Mouse (Mus musculus) hindbrain, postnatal 0 days (tissue): ENCODE results near the gene Ppp4r4. TPM values are rescaled to one million over a fixed set of nuclear protein-coding genes. Genes with fewer than 3 reads are reported as not detected.
"Not testable (repeated sequence)": the region's sequence is repeated elsewhere in the genome, so short reads cannot be mapped to it uniquely, and the experiment has no call there.

ENCODE experiments used
- ATAC-seq: fragments of 200-750 bp; cut with Nextera tagmentation; 2 replicates; pipeline ENCODE4 v1.8.0; 2017; ENCODE audit warnings: mild to moderate bottlenecking, moderate TSS enrichment, moderate library complexity
- DNase-seq: peaks from one replicate; pipeline ENCODE4 v3.0.0-alpha.2; 2015; ENCODE audit warnings: low spot score
- H3K27ac ChIP-seq: fragments of 300-500 bp; sonication (generic); 2 replicates; pipeline ENCODE4 v1.5.1; 2014; ENCODE audit warnings: mild to moderate bottlenecking
- H3K27me3 ChIP-seq: fragments of 300-500 bp; sonication (generic); 2 replicates; pipeline ENCODE4 v1.6.1; 2014; ENCODE audit warnings: low read length, mixed read lengths; ENCODE audit not compliant: insufficient read depth
- H3K36me3 ChIP-seq: fragments of 300-500 bp; sonication (generic); 2 replicates; pipeline ENCODE4 v1.6.1; 2014; ENCODE audit warnings: low read length, mixed read lengths; ENCODE audit not compliant: insufficient read depth
- H3K4me1 ChIP-seq: fragments of 300-500 bp; sonication (generic); 2 replicates; pipeline ENCODE4 v1.6.1; 2014; ENCODE audit warnings: antibody characterized with exemption, low read length, mixed read lengths; ENCODE audit not compliant: insufficient read depth
- H3K4me2 ChIP-seq: fragments of 300-500 bp; sonication (generic); 2 replicates; pipeline ENCODE4 v1.6.1; 2014; ENCODE audit warnings: low read depth, mild to moderate bottlenecking, low read length, moderate library complexity, mixed read lengths
- H3K4me3 ChIP-seq: fragments of 300-500 bp; sonication (generic); 2 replicates; pipeline ENCODE4 v1.5.1; 2014; ENCODE audit warnings: low read length
- H3K9ac ChIP-seq: fragments of 300-500 bp; sonication (generic); replicated peaks from 2 replicates; pipeline ENCODE4 v1.6.1; 2014; ENCODE audit warnings: mild to moderate bottlenecking, low read length, moderate library complexity, mixed read lengths
- H3K9me3 ChIP-seq: fragments of 300-500 bp; sonication (generic); 2 replicates; pipeline ENCODE4 v1.6.1; 2016; ENCODE audit warnings: low read length, mixed read lengths
- CTCF ChIP-seq: IDR thresholded peaks from 2 replicates; pipeline ENCODE4 v1.5.1; 2016; ENCODE audit warnings: antibody characterized with exemption, control low read depth, low read depth
- WGBS: fragments of 180-500 bp; shearing (Covaris S2); extraction: QIAGEN DNeasy Blood & Tissue Kit; methylation state at CpG from one replicate; pipeline ENCODE4 v1.1.7; 2014; 5-methylcytosine and 5-hydroxymethylcytosine counted together
- polyA plus RNA-seq: library from polyadenylated mRNA; unstranded; fragments of >200 nt; fragmentation: Nextera tagmentation; extraction: Ambion mirVana; gene quantifications from 2 replicates; pipeline ENCODE4 v1.2.1, GENCODE M21; 2015
- total RNA-seq: library from RNA; depleted of rRNA; stranded (reverse); fragments of >200 nt; gene quantifications from 2 replicates; pipeline ENCODE4 v1.2.3, GENCODE M21; 2014

Gene Ppp4r4
- total and polyA plus RNA-seq, 2 experiments from 2014 or later, result 3.0 to 6.7 TPM

GRCm38 (mm10) chr12:103565151-103565550 lies 33.1 kb downstream of the Ppp4r4 start:
- Histone ChIP-seq H3K27me3 (no peaks in the 10 kb centered on the region), H3K36me3 (no peaks in the 10 kb centered on the region), H3K27ac (no peak overlapping the region), H3K9me3 (no peaks in the 10 kb centered on the region), H3K9ac (no peak overlapping the region), H3K4me3 (no peak overlapping the region), H3K4me2 (no peak overlapping the region), H3K4me1 (no peaks in the 10 kb centered on the region)
- no peak for TF ChIP-seq CTCF
- 80% methylated on average over 7 of the region's 7 CpGs for WGBS
- ATAC-seq, result no peak
- DNase-seq, result no peak

DNA sequence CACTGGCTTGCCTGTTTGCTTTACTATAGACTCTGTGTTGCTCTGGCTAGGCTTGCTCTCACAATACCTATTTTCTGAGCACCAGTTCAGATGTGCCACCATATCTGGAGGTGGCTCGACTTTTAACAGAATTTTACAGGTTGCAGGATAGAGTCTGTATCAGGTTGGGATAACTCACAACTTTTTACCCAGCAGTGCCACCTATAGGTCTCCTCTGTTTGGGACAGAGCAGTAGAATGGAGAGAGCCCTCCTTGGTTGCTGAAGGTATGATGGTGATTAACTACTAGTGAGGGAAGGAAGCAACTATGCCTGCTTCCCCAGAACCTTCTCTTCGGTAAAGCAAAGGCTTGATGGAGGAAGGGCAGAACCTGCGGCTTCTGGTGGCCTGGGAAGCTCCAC lies 35.0 kb downstream of the Ppp4r4 start:
- WGBS, result 60% methylated on average over 3 of the region's 3 CpGs
- peak; percentile 13 for DNase-seq

GRCm38 (mm10) chr12:103569690-103570089 lies 37.6 kb downstream of the Ppp4r4 start:
- ATAC-seq (no peak), DNase-seq (no peak)
- Histone ChIP-seq H3K27ac (no peak overlapping the region), H3K36me3 (no peaks in the 10 kb centered on the region), H3K9ac (no peak overlapping the region), H3K4me2 (no peak overlapping the region), H3K4me3 (no peak overlapping the region), H3K4me1 (no peaks in the 10 kb centered on the region), H3K9me3 (no peaks in the 10 kb centered on the region), H3K27me3 (no peaks in the 10 kb centered on the region)
- WGBS, result 67% methylated on average over 6 of the region's 6 CpGs
- no peak for TF ChIP-seq CTCF

More for the DNA sequence above, 35.0 kb downstream of the Ppp4r4 start:
- Histone ChIP-seq H3K4me1 (no peaks in the 10 kb centered on the region), H3K27ac (no peak overlapping the region), H3K4me2 (no peak overlapping the region), H3K4me3 (no peak overlapping the region), H3K36me3 (no peaks in the 10 kb centered on the region), H3K27me3 (no peaks in the 10 kb centered on the region), H3K9ac (no peak overlapping the region), H3K9me3 (no peaks in the 10 kb centered on the region)
- peak; percentile 51; the same call in 1 of the 2 replicates for ATAC-seq
- peak; percentile 56 for TF ChIP-seq CTCF

DNA sequence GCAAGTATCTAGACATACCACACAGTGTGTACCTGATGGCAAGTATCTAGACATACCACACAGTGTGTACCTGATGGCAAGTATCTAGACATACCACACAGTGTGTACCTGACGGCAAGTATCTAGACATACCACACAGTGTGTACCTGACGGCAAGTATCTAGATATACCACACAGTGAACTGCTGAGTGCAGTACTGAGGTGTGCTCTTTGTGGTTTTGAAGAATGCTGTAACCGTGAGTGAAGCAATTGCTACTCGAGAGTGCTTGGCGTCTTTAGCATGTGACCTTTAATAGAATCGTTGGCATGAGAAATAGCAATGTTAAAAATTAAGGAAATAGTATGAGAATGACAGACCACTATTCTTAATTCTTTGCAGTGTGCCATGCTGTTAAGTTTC lies 46.1 kb downstream of the Ppp4r4 start:
- not testable (repeated sequence) for H3K9ac ChIP-seq, DNase-seq, H3K27ac ChIP-seq, ATAC-seq, H3K4me1 ChIP-seq, H3K4me3 ChIP-seq, H3K36me3 ChIP-seq, H3K4me2 ChIP-seq, H3K9me3 ChIP-seq, H3K27me3 ChIP-seq
- 90% methylated on average over 6 of the region's 6 CpGs for WGBS

GRCm38 (mm10) chr12:103583771-103584170 lies 51.7 kb downstream of the Ppp4r4 start:
- Histone ChIP-seq H3K9me3 (no peaks in the 10 kb centered on the region), H3K4me2 (no peak overlapping the region), H3K4me1 (no peaks in the 10 kb centered on the region), H3K9ac (no peak overlapping the region), H3K36me3 (no peaks in the 10 kb centered on the region), H3K4me3 (no peak overlapping the region), H3K27ac (no peak overlapping the region), H3K27me3 (no peaks in the 10 kb centered on the region)
- TF ChIP-seq CTCF, result no peak
- WGBS, result 74% methylated on average over 8 of the region's 8 CpGs
- ATAC-seq (no peak), DNase-seq (no peak)

GRCm38 (mm10) chr12:103598411-103598810 lies 66.3 kb downstream of the Ppp4r4 start:
- H3K9ac ChIP-seq, result no peak overlapping the region
- ATAC-seq, result no peak
- no peak for TF ChIP-seq CTCF

DNA sequence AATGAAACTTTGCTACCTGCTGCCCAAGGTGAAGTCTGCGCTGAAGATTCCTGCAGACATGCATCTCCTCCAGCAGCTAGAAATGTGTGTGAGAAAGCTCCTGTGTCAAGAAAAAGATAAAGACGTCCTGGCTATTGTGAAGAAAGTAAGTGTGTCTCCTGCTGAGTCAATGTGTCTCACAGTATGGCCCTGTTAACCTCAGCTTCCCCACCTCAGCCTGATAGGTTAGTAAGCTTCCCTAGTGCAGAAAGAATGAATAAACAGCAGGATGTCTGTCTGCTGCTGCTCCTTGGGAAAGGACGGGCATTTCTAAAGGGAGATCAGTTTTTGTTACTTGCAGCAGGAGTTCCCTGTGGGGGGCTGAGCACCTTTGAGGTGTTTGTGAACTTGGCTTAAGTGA lies 68.3 kb downstream of the Ppp4r4 start:
- Histone ChIP-seq H3K27me3 (no peaks in the 10 kb centered on the region), H3K4me1 (no peaks in the 10 kb centered on the region), H3K36me3 (no peaks in the 10 kb centered on the region), H3K4me3 (no peak overlapping the region), H3K9ac (no peak overlapping the region), H3K9me3 (no peaks in the 10 kb centered on the region), H3K27ac (no peak overlapping the region), H3K4me2 (no peak overlapping the region)
- ATAC-seq (no peak), DNase-seq (no peak)
- no peak for TF ChIP-seq CTCF
- WGBS, result 24% methylated on average over 3 of the region's 3 CpGs

More at GRCm38 (mm10) chr12:103598411-103598810, 66.3 kb downstream of the Ppp4r4 start:
- no peak for DNase-seq
- no peak overlapping the region for H3K4me2 ChIP-seq
- H3K4me1 ChIP-seq, result no peaks in the 10 kb centered on the region
- no peaks in the 10 kb centered on the region for H3K9me3 ChIP-seq
- peaks cover 4% of the 10 kb centered on the region; the same call in 1 of the 2 replicates for H3K36me3 ChIP-seq
- H3K4me3 ChIP-seq, result no peak overlapping the region
- WGBS, result 73% methylated on average over 2 of the region's 2 CpGs
- H3K27me3 ChIP-seq, result no peaks in the 10 kb centered on the region
- no peak overlapping the region for H3K27ac ChIP-seq
